Mouse (Mus musculus) neural tube, embryonic 13.5 days (tissue): Measurements from ENCODE around the gene Zfp825. TPM values are rescaled to one million over a fixed set of nuclear protein-coding genes. Genes with fewer than 3 reads are reported as not detected.
"Not testable (repeated sequence)": the region's sequence is repeated elsewhere in the genome, so short reads cannot be mapped to it uniquely, and the experiment has no call there.

Experiments
- ATAC-seq: fragments of 200-750 bp; cut with Nextera tagmentation; 2 replicates; pipeline ENCODE4 v1.8.0; 2017; ENCODE audit warnings: low read depth, mild to moderate bottlenecking, moderate TSS enrichment, moderate library complexity
- H3K27ac ChIP-seq: fragments of 300-500 bp; sonication (generic); replicated peaks from 2 replicates; pipeline ENCODE4 v1.5.1; 2015; ENCODE audit warnings: moderate library complexity, mild to moderate bottlenecking, inconsistent platforms
- H3K27me3 ChIP-seq: fragments of 300-500 bp; sonication (generic); 2 replicates; pipeline ENCODE4 v1.6.1; 2015; ENCODE audit warnings: mild to moderate bottlenecking, inconsistent platforms
- H3K36me3 ChIP-seq: fragments of 300-500 bp; sonication (generic); 2 replicates; pipeline ENCODE4 v1.6.1; 2015; ENCODE audit warnings: mild to moderate bottlenecking, inconsistent platforms
- H3K4me1 ChIP-seq: fragments of 300-500 bp; sonication (generic); replicated peaks from 2 replicates; pipeline ENCODE4 v1.6.1; 2015; ENCODE audit warnings: inconsistent platforms
- H3K4me2 ChIP-seq: fragments of 300-500 bp; sonication (generic); 2 replicates; pipeline ENCODE4 v1.6.1; 2015; ENCODE audit warnings: inconsistent platforms, mild to moderate bottlenecking, moderate library complexity
- H3K4me3 ChIP-seq: fragments of 300-500 bp; sonication (generic); 2 replicates; pipeline ENCODE4 v1.5.1; 2015; ENCODE audit warnings: mild to moderate bottlenecking, inconsistent platforms
- H3K9ac ChIP-seq: fragments of 300-500 bp; sonication (generic); 2 replicates; pipeline ENCODE4 v1.6.1; 2015; ENCODE audit warnings: moderate library complexity, mild to moderate bottlenecking, inconsistent platforms
- H3K9me3 ChIP-seq: fragments of 300-500 bp; sonication (generic); 2 replicates; pipeline ENCODE4 v1.6.1; 2016; ENCODE audit warnings: inconsistent platforms
- WGBS: fragments of 180-500 bp; shearing (Covaris S2); methylation state at CpG from one replicate; pipeline ENCODE4 v1.1.7; 2015; 5-methylcytosine and 5-hydroxymethylcytosine counted together
- polyA plus RNA-seq: library from polyadenylated mRNA; unstranded; fragments of >200 nt; fragmentation: Nextera tagmentation; extraction: Ambion mirVana; gene quantifications from 2 replicates; pipeline ENCODE4 v1.2.1, GENCODE M21; 2015

Zfp825 gene
- polyA plus RNA-seq, 1 experiment from 2014 or later: 17.6 TPM

DNA sequence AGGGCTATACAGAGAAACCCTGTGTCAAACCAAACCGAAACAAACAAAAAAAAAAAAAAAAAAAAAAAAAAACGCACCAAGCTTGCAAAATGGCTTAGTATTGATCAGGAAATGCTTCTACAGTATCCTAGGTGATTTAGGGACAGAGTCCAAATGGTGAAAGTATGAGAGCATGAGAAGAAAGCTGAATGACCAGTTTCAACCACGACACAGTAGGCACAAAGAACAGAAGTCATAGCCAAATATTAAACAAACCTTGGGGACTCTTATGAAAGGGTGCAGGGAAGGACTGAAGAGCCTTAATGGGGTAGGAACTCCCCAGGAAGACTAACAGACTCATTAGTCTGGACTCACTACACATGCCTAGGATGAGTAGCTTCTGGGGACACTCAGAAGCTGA lies 9.5 kb downstream of the Zfp825 start:
- WGBS: 90% methylated on average over 3 of the region's 3 CpGs
- not testable (repeated sequence) for ATAC-seq, H3K4me1 ChIP-seq, H3K9ac ChIP-seq, H3K4me3 ChIP-seq, H3K27ac ChIP-seq, H3K4me2 ChIP-seq, H3K9me3 ChIP-seq, H3K27me3 ChIP-seq
- H3K36me3 ChIP-seq: peaks cover 19% of the 10 kb centered on the region

DNA sequence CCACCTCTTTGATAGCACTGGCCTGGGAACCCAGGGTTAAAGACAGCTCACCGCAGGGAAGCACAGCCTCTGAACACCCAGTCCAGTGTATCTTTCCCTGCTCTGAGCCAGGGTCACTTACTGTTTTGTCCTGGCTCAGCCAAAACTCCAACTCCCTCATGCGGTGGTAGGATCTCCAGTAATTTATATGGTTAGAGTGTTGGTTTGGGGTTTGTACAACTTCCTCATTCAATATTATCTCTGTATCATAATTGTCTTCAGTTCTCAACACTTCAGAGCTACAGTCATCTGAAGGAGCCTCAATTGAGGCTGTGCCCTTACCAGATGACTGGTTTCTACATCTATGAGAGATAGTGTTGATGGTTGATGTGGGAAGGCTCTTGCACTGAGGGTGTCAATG lies 22.3 kb downstream of the Zfp825 start:
- not testable (repeated sequence) for H3K9me3 ChIP-seq, H3K9ac ChIP-seq, H3K4me2 ChIP-seq, H3K4me1 ChIP-seq, H3K27me3 ChIP-seq, H3K36me3 ChIP-seq, ATAC-seq, H3K27ac ChIP-seq, H3K4me3 ChIP-seq
- WGBS: 89% methylated on average over 2 of the region's 2 CpGs

DNA sequence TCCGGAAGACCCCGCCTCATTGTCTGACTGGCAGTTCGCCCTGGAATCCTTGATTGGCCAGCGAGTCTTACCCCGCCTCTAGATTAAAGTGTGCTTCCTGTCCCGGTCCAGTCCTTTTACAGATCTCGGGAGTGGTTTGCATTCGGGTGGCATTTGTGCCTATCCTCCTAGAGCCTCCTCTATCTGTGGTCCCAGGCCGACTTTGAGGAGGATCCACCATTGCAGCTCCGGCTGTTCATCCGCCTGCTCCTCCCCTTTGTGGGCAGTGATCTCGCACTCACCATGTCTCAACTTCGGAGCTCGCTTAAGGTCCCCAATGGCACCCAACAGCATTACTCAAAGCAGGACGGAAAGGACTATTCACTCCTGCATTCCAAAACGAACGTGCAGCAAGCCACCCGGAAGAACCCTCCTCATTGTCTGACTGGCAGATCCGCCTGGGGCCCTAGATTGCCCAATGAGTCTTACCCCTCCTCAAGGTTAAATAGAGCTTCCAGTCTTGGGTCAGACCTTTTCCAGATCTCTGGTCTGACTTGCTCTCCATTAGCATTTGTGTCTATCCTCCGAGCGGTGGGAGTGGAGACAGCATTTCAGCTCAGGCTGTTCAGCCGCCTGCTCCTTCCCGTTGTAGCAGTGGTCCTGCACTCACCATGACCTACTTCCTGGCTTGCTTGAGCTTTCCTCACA lies 30.9 kb downstream of the Zfp825 start:
- H3K9ac ChIP-seq: peak overlapping the region; percentile 76
- peak overlapping the region; percentile 72 for H3K4me2 ChIP-seq
- H3K27me3 ChIP-seq: no peaks in the 10 kb centered on the region
- H3K27ac ChIP-seq: peak overlapping the region; percentile 91
- H3K36me3 ChIP-seq: no peaks in the 10 kb centered on the region
- peaks cover 20% of the 10 kb centered on the region for H3K4me1 ChIP-seq
- ATAC-seq: peak; percentile 100
- peak overlapping the region; percentile 55 for H3K4me3 ChIP-seq
- under 1% methylated on average over 23 of the region's 23 CpGs for WGBS
- no peaks in the 10 kb centered on the region for H3K9me3 ChIP-seq

DNA sequence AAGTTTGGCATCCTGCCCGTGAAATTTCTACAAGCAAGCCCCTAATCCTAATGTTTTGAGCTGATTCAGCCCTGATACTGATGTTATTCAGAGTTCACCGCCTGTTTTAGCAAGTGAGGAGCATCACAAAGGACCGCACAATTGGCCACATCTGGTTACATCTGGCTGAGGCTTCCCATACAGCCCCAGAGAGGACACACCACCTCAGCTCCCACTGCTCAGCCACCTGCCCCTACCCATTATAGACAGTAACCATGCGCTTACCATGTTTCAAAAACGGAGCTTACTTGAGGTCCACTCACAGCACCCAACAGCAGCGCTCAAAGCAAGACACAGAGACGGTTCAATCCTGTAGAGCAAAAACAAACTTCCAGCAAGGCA lies 31.5 kb downstream of the Zfp825 start:
- peaks cover 20% of the 10 kb centered on the region for H3K4me1 ChIP-seq
- H3K27me3 ChIP-seq, ATAC-seq, H3K36me3 ChIP-seq, H3K9me3 ChIP-seq: not testable (repeated sequence)
- peak overlapping the region; percentile 55 for H3K4me3 ChIP-seq
- 5% methylated on average over 7 of the region's 7 CpGs for WGBS
- H3K4me2 ChIP-seq: peak overlapping the region; percentile 72
- peak overlapping the region; percentile 76 for H3K9ac ChIP-seq
- peak overlapping the region; percentile 91 for H3K27ac ChIP-seq

DNA sequence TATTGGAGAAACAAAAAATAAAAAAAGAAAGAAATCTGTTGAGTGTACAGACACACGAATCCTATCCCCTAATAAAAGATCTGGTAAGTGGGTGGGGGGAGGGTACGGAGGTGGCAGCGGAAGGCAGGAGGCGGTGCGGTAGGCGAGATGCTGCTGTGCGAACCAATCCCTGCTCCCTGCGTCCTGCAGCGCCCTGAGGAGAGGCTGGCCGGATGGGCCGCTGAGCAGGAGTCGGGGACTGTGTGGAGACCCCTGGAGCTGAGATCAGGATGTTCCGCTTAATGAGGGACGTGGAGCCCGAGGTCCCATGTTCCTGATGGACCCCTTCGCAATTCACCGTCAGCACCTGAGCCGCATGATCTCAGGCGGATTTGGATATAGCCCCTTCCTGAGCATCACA lies 53.9 kb downstream of the Zfp825 start:
- Histone ChIP-seq H3K9me3 (peaks cover 54% of the 10 kb centered on the region), H3K36me3 (peaks cover 46% of the 10 kb centered on the region), H3K9ac (no peak overlapping the region), H3K4me2 (no peak overlapping the region), H3K27ac (no peak overlapping the region), H3K4me3 (no peak overlapping the region), H3K4me1 (no peaks in the 10 kb centered on the region), H3K27me3 (no peaks in the 10 kb centered on the region)
- ATAC-seq: no peak
- 28% methylated on average over 19 of the region's 19 CpGs for WGBS

Other genes starting within 250 kb of the Zfp825 start
- gene Ahrr, start 201.7 kb downstream of the Zfp825 start, polyA plus RNA-seq: 0.22 and 0.36 TPM in 2 replicates
- gene Pdcd6, start 176.4 kb downstream of the Zfp825 start, polyA plus RNA-seq: 108 and 109 TPM in 2 replicates
- gene Sdha, start 143.7 kb downstream of the Zfp825 start, polyA plus RNA-seq: 199 and 276 TPM in 2 replicates
- gene Ccdc127, start 143.7 kb downstream of the Zfp825 start, polyA plus RNA-seq: 49.5 and 50.1 TPM in 2 replicates
- gene Lrrc14b, start 130.0 kb downstream of the Zfp825 start, polyA plus RNA-seq: not detected in 2 replicates
- 5.8 and 6.2 TPM in 2 replicates for gene Zfp72, start 103.2 kb downstream of the Zfp825 start, polyA plus RNA-seq
- 113 and 154 TPM in 2 replicates for gene Ftl1-ps1, start 94.3 kb downstream of the Zfp825 start, polyA plus RNA-seq
- gene Erap1, start 145.6 kb upstream of the Zfp825 start, polyA plus RNA-seq: 2.8 and 4.8 TPM in 2 replicates